Mouse (Mus musculus) spleen, adult 2 months (tissue): Measurements from ENCODE around the gene Arfrp1.

Experiments
- CTCF ChIP-seq: fragments of 200-500 bp; IDR thresholded peaks from 2 replicates; pipeline ENCODE4 v1.5.1; 2011; ENCODE audit warnings: mild to moderate bottlenecking, inconsistent platforms; ENCODE audit not compliant: insufficient read depth, insufficient read length, insufficient replicate concordance; ENCODE audit errors: extremely low read depth
- POLR2A ChIP-seq: fragments of 200-500 bp; IDR thresholded peaks from 2 replicates; pipeline ENCODE4 v1.6.1; 2011; ENCODE audit warnings: low read depth, low read length, inconsistent platforms

GRCm38 (mm10) chr2:181394086-181394485 is 28.9 kb upstream of the Arfrp1 start:
- TF ChIP-seq CTCF: no peak
- TF ChIP-seq POLR2A: no peak
